Mouse (Mus musculus): ENCODE data around the gene Hist1h2br. TPM values are rescaled to one million over a fixed set of nuclear protein-coding genes. Genes with fewer than 3 reads are reported as not detected.
"Not testable (repeated sequence)": the region's sequence is repeated elsewhere in the genome, so short reads cannot be mapped to it uniquely, and the experiment has no call there.

The Hist1h2br gene
- total RNA-seq, 2 experiments from 2014 or later = 47.5 to 49.6 TPM

DNA sequence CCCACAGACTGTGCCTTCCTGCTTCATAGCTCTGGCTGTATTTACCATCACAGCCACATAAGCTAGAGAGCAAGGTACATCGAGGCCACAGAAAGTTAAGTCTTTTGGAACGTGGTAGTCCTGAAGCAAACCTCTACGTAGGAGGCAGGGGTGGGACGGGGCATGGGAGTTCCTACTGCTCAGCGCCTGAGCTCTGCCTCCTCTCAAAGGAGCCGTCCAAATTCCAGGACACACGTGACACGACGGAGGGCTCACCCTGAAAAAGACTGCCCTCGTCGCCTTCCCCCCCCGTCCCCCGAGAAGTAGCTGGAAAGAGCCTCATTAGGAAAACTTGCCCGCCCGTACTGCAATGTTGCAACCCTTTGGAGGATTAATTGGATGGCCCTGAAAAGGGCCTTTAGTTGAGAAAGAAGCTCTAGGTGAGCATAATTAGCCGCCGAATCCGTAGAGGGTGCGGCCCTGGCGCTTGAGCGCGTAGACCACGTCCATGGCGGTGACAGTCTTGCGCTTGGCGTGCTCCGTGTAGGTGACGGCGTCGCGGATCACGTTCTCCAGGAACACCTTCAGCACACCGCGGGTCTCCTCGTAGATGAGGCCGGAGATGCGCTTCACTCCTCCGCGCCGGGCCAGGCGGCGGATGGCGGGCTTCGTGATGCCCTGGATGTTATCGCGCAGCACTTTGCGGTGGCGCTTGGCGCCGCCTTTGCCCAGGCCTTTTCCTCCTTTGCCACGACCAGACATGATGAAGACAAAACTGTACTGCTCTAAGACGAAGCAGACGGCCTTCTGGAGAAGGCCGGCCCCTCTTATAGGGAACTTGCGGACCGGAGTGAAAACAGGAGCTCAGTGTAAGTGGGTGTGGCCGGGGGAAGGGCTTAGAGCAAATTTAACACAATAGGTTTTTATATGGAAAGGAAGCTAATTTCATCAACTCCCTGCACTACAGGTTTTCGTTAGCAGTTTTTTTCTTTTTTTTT, 1.8 kb upstream of the Hist1h2br start, which contains the start of gene Hist1h4n:
Hist1h4n (minus strand) TSS at position 779 of the 977 bp plus-strand sequence.
- intact Hi-C loops (cut with DNase I); DNase-seq (ENCODE audit: extremely low spot score in 1 of 2, low spot score in 2 of 2): not testable (repeated sequence)

DNA sequence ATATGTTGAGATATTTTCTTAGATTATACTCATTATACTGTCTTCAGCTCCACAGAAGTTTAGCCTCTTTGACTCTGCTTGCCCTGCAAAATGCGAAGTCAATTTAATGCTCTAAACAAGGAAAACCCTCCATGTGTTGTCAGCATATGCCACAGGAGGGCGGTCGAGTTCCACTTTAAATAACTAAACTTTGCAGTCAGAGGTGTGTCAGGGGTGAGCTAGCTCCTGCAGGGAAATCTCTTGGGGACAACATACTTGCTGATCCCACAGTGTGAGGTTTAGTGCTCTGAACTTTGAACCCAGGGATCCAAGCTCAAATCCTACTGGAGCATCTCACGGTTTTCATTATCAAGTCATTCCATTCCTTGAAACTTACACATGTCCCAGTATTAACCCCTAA, 7.0 kb downstream of the Hist1h2br start:
- intact Hi-C loops (cut with DNase I); DNase-seq (ENCODE audit: extremely low spot score in 1 of 2, low spot score in 2 of 2): not testable (repeated sequence)

DNA sequence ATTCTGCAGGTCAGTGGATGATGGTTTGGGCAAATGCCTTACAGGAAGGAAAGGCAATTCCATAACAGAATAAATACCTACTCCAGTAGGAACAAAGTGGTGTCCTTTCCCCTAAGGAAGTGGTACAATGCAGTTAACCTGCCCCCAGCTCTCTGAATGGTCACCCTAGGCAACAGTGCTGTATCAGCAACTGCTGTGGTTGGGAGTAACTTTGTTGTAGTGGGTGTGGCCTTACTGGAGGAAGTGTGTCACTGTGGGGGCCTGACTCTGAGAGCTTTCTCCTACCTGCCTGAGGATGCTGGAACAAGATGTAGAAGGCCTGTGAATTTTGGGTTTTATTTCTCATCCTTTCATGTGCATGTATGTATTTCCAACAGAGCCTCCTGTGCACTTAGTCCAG, 12.8 kb downstream of the Hist1h2br start:
- intact Hi-C loops (cut with DNase I); DNase-seq (ENCODE audit: extremely low spot score in 1 of 2, low spot score in 2 of 2): not testable (repeated sequence)

DNA sequence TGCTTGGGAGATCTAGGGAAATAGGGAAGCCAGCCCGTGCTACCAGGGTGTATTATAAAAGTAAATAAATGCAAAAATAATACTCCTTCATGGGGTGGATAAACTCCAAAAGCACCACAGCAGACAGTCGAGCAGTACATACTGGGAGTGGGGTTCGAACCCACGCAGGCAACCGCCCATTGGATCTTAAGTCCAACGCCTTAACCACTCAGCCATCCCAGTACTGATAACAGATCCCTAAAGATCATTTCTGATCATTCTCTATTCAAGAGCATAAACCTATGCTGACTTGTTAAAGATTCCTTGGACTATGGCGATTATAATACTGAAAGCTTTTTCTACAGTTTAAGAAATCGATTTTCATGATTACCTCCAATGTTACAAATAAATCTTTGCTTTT, 14.3 kb downstream of the Hist1h2br start:
- intact Hi-C loops (cut with DNase I) = no loop called here
- DNase-seq (ENCODE audit: extremely low spot score in 1 of 2, low spot score in 2 of 2) = no peak

DNA sequence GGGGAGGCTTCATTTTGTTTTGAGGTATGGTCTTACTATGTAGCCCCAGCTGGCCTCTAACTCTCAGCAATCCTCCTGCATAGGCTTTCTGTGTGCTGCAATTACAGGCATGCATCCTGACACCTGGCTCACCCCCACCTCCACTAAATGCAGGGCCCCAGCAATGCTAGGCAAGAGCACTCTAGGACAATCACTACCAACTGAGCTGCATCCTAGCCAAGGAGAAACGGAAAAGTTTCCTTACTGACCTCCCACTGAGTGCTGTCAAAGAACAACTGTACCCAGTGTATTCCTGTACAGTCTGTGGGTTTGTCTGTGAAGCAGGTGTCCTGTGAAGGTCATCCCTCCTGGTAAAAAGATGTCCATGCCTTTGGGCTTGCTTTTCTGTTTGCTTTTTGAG, 17.2 kb downstream of the Hist1h2br start:
- DNase-seq (ENCODE audit: extremely low spot score in 1 of 2, low spot score in 2 of 2); intact Hi-C loops (cut with DNase I): not testable (repeated sequence)

DNA sequence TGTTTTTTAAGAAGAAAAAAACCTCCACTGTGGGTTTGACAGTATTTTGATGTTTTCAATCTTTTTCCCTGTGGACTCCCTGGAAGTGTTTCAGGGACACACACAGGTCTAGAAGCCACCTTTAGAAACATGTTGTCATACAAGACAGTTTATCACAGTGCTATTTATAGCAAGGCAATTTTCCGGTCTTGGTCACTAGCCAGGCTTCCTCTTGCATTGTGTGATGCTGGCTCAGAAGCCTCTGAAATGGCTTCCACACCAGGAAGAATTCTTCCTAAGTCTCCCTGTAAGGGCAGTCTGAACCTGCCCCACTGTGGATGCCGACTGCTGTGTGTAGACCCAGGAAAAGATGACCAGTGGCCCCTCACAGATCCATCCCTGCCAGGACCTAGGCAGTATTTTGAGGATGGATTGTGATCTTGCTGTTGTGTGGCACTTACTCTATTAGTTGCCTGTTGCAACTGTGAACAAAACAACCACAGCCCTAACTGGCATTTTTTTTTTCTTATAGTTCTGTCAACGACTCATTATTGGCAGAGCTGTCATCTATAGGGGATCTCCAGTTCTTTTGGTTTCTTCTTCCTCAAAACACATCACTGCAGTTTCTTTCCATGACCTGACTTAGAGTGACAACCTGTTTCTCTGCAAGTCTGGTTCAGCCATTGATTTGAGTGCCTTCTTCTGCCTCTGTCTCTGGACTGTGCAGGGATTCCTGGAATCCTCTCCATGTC, 18.8 kb downstream of the Hist1h2br start:
- DNase-seq (ENCODE audit: extremely low spot score in 1 of 2, low spot score in 2 of 2) = no peak
- intact Hi-C loops (cut with DNase I) = no loop called here

GRCm38 (mm10) chr13:21855146-21855545, 21.6 kb downstream of the Hist1h2br start:
- DNase-seq (ENCODE audit: extremely low spot score in 1 of 2, low spot score in 2 of 2) = peak; percentile 52 to 59
- intact Hi-C loops (cut with DNase I) = no loop called here

DNA sequence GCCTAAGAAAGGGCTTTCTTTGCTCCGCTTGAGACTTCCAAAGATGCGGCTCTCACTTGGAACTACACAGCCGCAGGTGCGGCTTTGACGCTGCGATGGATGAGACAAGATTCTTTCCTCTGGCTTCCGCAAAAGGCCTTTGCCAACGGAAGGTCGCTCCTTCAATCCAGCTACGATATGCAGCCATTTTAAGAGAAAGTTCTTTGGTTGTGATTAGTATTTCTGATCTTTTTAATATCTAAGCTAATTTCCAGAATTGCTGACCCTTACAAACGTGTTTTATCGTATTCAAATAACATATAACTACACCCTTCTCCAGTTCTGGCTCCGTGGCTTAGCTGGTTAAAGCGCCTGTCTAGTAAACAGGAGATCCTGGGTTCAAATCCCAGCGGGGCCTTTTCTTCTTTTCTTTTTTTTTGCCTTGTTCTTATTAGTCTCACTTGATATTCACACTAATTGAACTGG, 22.2 kb downstream of the Hist1h2br start:
- DNase-seq (ENCODE audit: extremely low spot score in 1 of 2, low spot score in 2 of 2) = peak; percentile 20 to 63
- intact Hi-C loops (cut with DNase I) = no loop called here

- no peak for DNase-seq (ENCODE audit: extremely low spot score in 1 of 2, low spot score in 2 of 2)
- intact Hi-C loops (cut with DNase I) = no loop called here
Measured at GRCm38 (mm10) chr13:21861608-21862007, 28.1 kb downstream of the Hist1h2br start.

GRCm38 (mm10) chr13:21865503-21865902, 32.0 kb downstream of the Hist1h2br start:
- intact Hi-C loops (cut with DNase I) = not testable (repeated sequence)

DNA sequence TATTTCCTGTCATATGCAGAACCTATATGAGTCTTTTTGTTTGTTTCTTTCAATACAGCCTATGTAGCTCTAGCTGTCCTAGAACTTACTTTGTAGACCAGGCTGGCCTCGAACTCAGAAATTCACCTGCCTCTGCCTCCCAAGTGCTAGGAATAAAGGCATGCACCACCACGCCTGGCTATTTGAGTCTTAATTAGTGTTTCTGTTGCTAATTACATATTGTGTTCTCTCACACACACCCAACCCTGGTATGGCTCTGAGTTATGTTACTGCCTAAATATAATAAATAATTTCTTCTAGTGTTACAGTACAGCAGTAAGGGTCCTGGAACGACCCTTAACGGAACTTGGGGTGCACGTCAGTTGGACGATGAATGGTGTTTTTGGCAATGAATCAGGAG, 47.2 kb downstream of the Hist1h2br start:
- no peak for DNase-seq (ENCODE audit: extremely low spot score in 1 of 2, low spot score in 2 of 2)
- intact Hi-C loops (cut with DNase I) = no loop called here

More at GRCm38 (mm10) chr13:21865503-21865902, 32.0 kb downstream of the Hist1h2br start:
- not testable (repeated sequence) for DNase-seq (ENCODE audit: extremely low spot score in 1 of 2, low spot score in 2 of 2)

GRCm38 (mm10) chr13:21881878-21882669, 48.5 kb downstream of the Hist1h2br start:
- intact Hi-C loops (cut with DNase I) = no loop called here
- peak in 1 of 2 experiments; percentile 45 for DNase-seq (ENCODE audit: extremely low spot score in 1 of 2, low spot score in 2 of 2)

- peak in 1 of 2 experiments; percentile 35 for DNase-seq (ENCODE audit: extremely low spot score in 1 of 2, low spot score in 2 of 2)
- intact Hi-C loops (cut with DNase I) = no loop called here
Measured at GRCm38 (mm10) chr13:21882760-21883405, 49.3 kb downstream of the Hist1h2br start.

- no peak for DNase-seq (ENCODE audit: extremely low spot score in 1 of 2, low spot score in 2 of 2)
- intact Hi-C loops (cut with DNase I) = no loop called here
Measured at GRCm38 (mm10) chr13:21883407-21883806, 49.9 kb downstream of the Hist1h2br start.

GRCm38 (mm10) chr13:21884586-21884985, 51.0 kb downstream of the Hist1h2br start:
- intact Hi-C loops (cut with DNase I) = no loop called here

More at GRCm38 (mm10) chr13:21884586-21884985, 51.0 kb downstream of the Hist1h2br start:
- no peak for DNase-seq (ENCODE audit: extremely low spot score in 1 of 2, low spot score in 2 of 2)

Measured in left cerebral cortex, postnatal 10 days (tissue).